Mouse (Mus musculus) forebrain, embryonic 12.5 days (tissue): ENCODE data around the gene Ptprd. TPM values are rescaled to one million over a fixed set of nuclear protein-coding genes. Genes with fewer than 3 reads are reported as not detected.
"Not testable (repeated sequence)": the region's sequence is repeated elsewhere in the genome, so short reads cannot be mapped to it uniquely, and the experiment has no call there.

Source experiments
- ATAC-seq: fragments of 200-750 bp; cut with Nextera tagmentation; 2 replicates; pipeline ENCODE4 v1.8.0; 2017; ENCODE audit warnings: moderate TSS enrichment; ENCODE audit not compliant: low FRiP score
- H3K27ac ChIP-seq: fragments of 300-500 bp; sonication (generic); 2 replicates; pipeline ENCODE4 v1.5.1; 2016; ENCODE audit warnings: mild to moderate bottlenecking
- H3K27me3 ChIP-seq: fragments of 300-500 bp; sonication (generic); 2 replicates; pipeline ENCODE4 v1.6.1; 2016; ENCODE audit warnings: mild to moderate bottlenecking
- H3K36me3 ChIP-seq: fragments of 300-500 bp; sonication (generic); replicated peaks from 2 replicates; pipeline ENCODE4 v1.6.1; 2016; ENCODE audit warnings: mild to moderate bottlenecking
- H3K4me1 ChIP-seq: fragments of 300-500 bp; sonication (generic); 2 replicates; pipeline ENCODE4 v1.6.1; 2016
- H3K4me2 ChIP-seq: fragments of 300-500 bp; sonication (generic); 2 replicates; pipeline ENCODE4 v1.6.1; 2016; ENCODE audit warnings: mild to moderate bottlenecking, moderate library complexity
- H3K4me3 ChIP-seq: fragments of 300-500 bp; sonication (generic); replicated peaks from 2 replicates; pipeline ENCODE4 v1.5.1; 2016; ENCODE audit warnings: mild to moderate bottlenecking
- H3K9ac ChIP-seq: fragments of 300-500 bp; sonication (generic); 2 replicates; pipeline ENCODE4 v1.6.1; 2016; ENCODE audit warnings: mild to moderate bottlenecking
- H3K9me3 ChIP-seq: fragments of 300-500 bp; sonication (generic); 2 replicates; pipeline ENCODE4 v1.6.1; 2016
- WGBS: fragments of 180-500 bp; shearing (Covaris S2); methylation state at CpG from one replicate; pipeline ENCODE4 v1.1.7; 2016; 5-methylcytosine and 5-hydroxymethylcytosine counted together
- polyA plus RNA-seq: library from polyadenylated mRNA; unstranded; fragments of >200 nt; fragmentation: Nextera tagmentation; extraction: Ambion mirVana; gene quantifications from 2 replicates; pipeline ENCODE4 v1.2.1, GENCODE M21; 2016

Ptprd gene
- polyA plus RNA-seq, 1 experiment from 2014 or later: 52.0 TPM

DNA sequence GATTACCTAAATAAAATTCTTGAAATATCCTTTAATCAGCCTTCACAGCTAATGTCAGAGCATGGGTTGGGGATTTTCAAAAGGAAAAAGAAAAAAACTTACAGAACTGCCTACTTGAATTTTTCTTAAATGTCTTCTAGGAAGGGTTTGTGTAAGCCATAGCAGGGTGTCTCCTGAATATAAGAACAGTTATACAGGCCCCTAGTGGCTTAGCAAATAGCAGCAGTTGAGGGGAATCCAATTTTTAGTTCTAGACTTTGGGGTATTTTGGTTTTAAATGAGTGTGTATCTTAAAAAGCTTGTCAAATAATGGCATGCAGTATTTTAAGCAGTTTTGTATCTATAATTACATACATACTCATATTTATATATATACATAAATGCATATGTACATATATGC, 1764.4 kb downstream of the Ptprd start:
- H3K27ac ChIP-seq: no peak overlapping the region
- peaks cover 8% of the 10 kb centered on the region; the same call in 1 of the 2 replicates for H3K4me1 ChIP-seq
- no peaks in the 10 kb centered on the region for H3K9me3 ChIP-seq
- H3K27me3 ChIP-seq: peaks cover 2% of the 10 kb centered on the region; the same call in 1 of the 2 replicates
- no peak overlapping the region for H3K4me2 ChIP-seq
- ATAC-seq: no peak
- no peaks in the 10 kb centered on the region for H3K36me3 ChIP-seq
- no peak overlapping the region for H3K9ac ChIP-seq
- H3K4me3 ChIP-seq: no peak overlapping the region

DNA sequence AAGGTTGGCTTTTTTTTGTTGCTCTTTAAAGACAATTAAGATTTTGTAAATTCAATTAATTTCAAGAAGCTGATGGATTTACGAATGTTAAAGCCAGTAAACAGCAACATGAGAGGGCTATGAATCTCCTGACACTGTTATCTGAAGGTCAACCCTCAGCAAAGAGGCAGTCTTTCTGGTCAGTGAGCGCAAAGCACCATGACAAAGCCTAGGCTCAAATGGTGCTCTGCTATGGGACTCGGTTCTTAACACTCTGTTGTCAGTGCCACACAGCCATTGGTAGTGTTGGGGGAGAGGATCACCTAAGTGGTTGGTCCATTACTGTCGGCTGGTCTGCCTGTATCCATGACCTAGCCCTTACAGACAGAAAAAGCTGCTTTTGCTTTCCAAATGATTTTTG, 1767.0 kb downstream of the Ptprd start:
- Histone ChIP-seq H3K4me3 (no peak overlapping the region), H3K4me2 (no peak overlapping the region), H3K9ac (no peak overlapping the region), H3K36me3 (no peaks in the 10 kb centered on the region), H3K27me3 (no peaks in the 10 kb centered on the region), H3K4me1 (peaks cover 13% of the 10 kb centered on the region; the same call in 1 of the 2 replicates), H3K27ac (no peak overlapping the region), H3K9me3 (no peaks in the 10 kb centered on the region)
- no peak for ATAC-seq
- WGBS: 74% methylated on average over 4 of the region's 4 CpGs

DNA sequence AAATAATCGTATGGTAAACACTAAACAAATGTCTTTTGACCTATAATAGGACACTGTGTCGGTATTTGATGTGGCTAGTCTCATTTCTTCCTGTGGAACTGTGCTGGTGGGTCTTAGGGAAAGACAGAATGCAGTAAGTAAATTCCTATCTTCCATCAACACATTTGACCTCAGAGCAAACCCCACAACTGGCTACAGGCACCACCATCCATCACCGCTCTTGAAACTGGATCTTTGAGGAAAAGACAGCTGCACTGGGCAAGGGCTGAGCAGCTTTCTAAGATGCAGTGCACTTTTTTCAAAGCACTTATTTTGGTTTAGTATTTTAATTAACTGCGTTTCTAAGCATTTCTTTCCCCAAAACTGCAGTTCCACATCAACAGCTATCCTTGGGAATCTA, 1768.2 kb downstream of the Ptprd start:
- Histone ChIP-seq H3K27me3 (no peaks in the 10 kb centered on the region), H3K36me3 (no peaks in the 10 kb centered on the region), H3K27ac (no peak overlapping the region), H3K4me3 (no peak overlapping the region), H3K9me3 (no peaks in the 10 kb centered on the region), H3K9ac (no peak overlapping the region), H3K4me1 (peaks cover 13% of the 10 kb centered on the region; the same call in 1 of the 2 replicates), H3K4me2 (no peak overlapping the region)
- WGBS: 90% methylated on average over 4 of the region's 4 CpGs
- ATAC-seq: no peak

GRCm38 (mm10) chr4:76440791-76441364, 1770.9 kb downstream of the Ptprd start:
- Histone ChIP-seq H3K4me1 (0 out of 2 replicates have a peak, but pooled peaks cover 18% of the 10 kb centered on the region), H3K36me3 (no peaks in the 10 kb centered on the region), H3K27me3 (no peaks in the 10 kb centered on the region), H3K4me2 (no peak overlapping the region), H3K27ac (no peak overlapping the region), H3K9me3 (no peaks in the 10 kb centered on the region), H3K9ac (no peak overlapping the region), H3K4me3 (no peak overlapping the region)
- WGBS: 64% methylated on average over 6 of the region's 6 CpGs
- no peak for ATAC-seq

- Histone ChIP-seq H3K9ac (no peak overlapping the region), H3K4me3 (no peak overlapping the region), H3K9me3 (no peaks in the 10 kb centered on the region), H3K4me1 (0 out of 2 replicates have a peak, but pooled peaks cover 22% of the 10 kb centered on the region), H3K27ac (no peak overlapping the region), H3K36me3 (no peaks in the 10 kb centered on the region), H3K27me3 (no peaks in the 10 kb centered on the region), H3K4me2 (no peak overlapping the region)
- 82% methylated on average over 6 of the region's 6 CpGs for WGBS
- no peak for ATAC-seq
Observed at GRCm38 (mm10) chr4:76438496-76439079, 1773.2 kb downstream of the Ptprd start.

- Histone ChIP-seq H3K4me2 (no peak overlapping the region), H3K4me3 (no peak overlapping the region), H3K27me3 (no peaks in the 10 kb centered on the region), H3K27ac (no peak overlapping the region), H3K9ac (no peak overlapping the region), H3K9me3 (no peaks in the 10 kb centered on the region), H3K4me1 (0 out of 2 replicates have a peak, but pooled peaks cover 22% of the 10 kb centered on the region), H3K36me3 (no peaks in the 10 kb centered on the region)
- WGBS: 78% methylated on average over 4 of the region's 4 CpGs
- no peak for ATAC-seq
Observed at GRCm38 (mm10) chr4:76438068-76438467, 1773.7 kb downstream of the Ptprd start.

- 0 out of 2 replicates have a peak, but pooled peaks cover 20% of the 10 kb centered on the region for H3K4me1 ChIP-seq
- no peaks in the 10 kb centered on the region for H3K27me3 ChIP-seq
- H3K9ac ChIP-seq: no peak overlapping the region
- ATAC-seq: no peak
- H3K4me3 ChIP-seq: no peak overlapping the region
- 55% methylated on average over 5 of the region's 5 CpGs for WGBS
- H3K9me3 ChIP-seq: no peaks in the 10 kb centered on the region
- H3K27ac ChIP-seq: no peak overlapping the region
- H3K36me3 ChIP-seq: no peaks in the 10 kb centered on the region
- H3K4me2 ChIP-seq: no peak overlapping the region
Observed at GRCm38 (mm10) chr4:76435920-76436319, 1775.8 kb downstream of the Ptprd start.

DNA sequence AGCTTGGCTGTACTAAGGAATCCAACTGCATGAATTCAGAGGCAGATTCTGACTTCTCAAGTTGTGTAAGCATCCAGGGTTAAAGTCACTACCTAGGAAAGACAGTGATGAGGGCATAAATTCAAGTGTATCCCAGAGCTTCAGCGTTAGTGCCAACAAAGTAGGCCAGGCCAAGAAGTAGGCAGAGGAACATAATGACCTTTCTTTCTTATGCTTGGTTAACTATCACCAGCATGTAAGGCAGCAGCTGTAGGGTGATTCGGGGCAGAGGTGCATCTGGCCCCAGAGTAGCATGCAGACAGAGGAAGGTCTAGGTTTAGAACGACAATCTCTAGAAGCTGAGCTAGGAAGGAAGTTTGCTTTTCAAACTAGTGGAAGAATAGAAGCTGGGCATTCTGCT, 1782.0 kb downstream of the Ptprd start:
- Histone ChIP-seq H3K36me3 (no peaks in the 10 kb centered on the region), H3K27ac (no peak overlapping the region)
- no peak for ATAC-seq

GRCm38 (mm10) chr4:76427036-76427435, 1784.7 kb downstream of the Ptprd start:
- H3K36me3 ChIP-seq, H3K27me3 ChIP-seq, H3K9me3 ChIP-seq, H3K4me2 ChIP-seq, H3K4me3 ChIP-seq, ATAC-seq, H3K9ac ChIP-seq, H3K4me1 ChIP-seq, H3K27ac ChIP-seq: not testable (repeated sequence)
- WGBS: 89% methylated on average over 3 of the region's 3 CpGs

More for the DNA sequence above, 1782.0 kb downstream of the Ptprd start:
- Histone ChIP-seq H3K4me2 (no peak overlapping the region), H3K27me3 (no peaks in the 10 kb centered on the region), H3K4me3 (no peak overlapping the region), H3K9ac (no peak overlapping the region), H3K9me3 (no peaks in the 10 kb centered on the region), H3K4me1 (0 out of 2 replicates have a peak, but pooled peaks cover 5% of the 10 kb centered on the region)
- 66% methylated on average over 3 of the region's 3 CpGs for WGBS

GRCm38 (mm10) chr4:76425230-76425575, 1786.6 kb downstream of the Ptprd start:
- Histone ChIP-seq H3K27ac (no peak overlapping the region), H3K4me3 (no peak overlapping the region), H3K9ac (no peak overlapping the region), H3K9me3 (no peaks in the 10 kb centered on the region), H3K4me2 (no peak overlapping the region), H3K27me3 (no peaks in the 10 kb centered on the region), H3K36me3 (no peaks in the 10 kb centered on the region), H3K4me1 (0 out of 2 replicates have a peak, but pooled peaks cover 5% of the 10 kb centered on the region)
- ATAC-seq: no peak
- 96% methylated on average over 2 of the region's 2 CpGs for WGBS

GRCm38 (mm10) chr4:76424324-76425229, 1787.2 kb downstream of the Ptprd start:
- Histone ChIP-seq H3K9ac (no peak overlapping the region), H3K4me3 (no peak overlapping the region), H3K4me1 (no peaks in the 10 kb centered on the region), H3K27ac (no peak overlapping the region), H3K27me3 (no peaks in the 10 kb centered on the region), H3K4me2 (no peak overlapping the region), H3K36me3 (no peaks in the 10 kb centered on the region), H3K9me3 (no peaks in the 10 kb centered on the region)
- no peak for ATAC-seq
- WGBS: 85% methylated on average over 9 of the region's 9 CpGs

DNA sequence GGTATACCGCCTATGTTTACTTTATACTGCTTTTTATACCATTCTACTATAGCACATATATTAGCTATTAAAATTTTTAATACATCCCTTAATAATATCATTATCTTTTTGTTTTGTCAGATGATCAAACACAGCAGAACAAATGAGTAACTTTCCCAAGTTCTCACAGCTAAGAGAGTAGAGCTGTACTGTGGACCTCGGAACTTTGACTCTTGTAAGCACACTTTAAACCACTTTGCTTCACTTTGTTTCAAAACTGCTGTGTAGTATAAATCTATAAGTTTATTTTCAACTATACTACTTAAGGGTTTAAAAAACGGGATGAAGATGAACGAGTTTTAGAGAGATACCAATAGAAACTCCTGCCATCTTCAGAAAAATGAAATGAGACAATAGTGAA, 1789.6 kb downstream of the Ptprd start:
- no peaks in the 10 kb centered on the region for H3K27me3 ChIP-seq
- 93% methylated on average over 4 of the region's 4 CpGs for WGBS
- H3K4me2 ChIP-seq: no peak overlapping the region
- H3K9me3 ChIP-seq: no peaks in the 10 kb centered on the region
- H3K4me3 ChIP-seq: no peak overlapping the region
- no peak for ATAC-seq
- no peak overlapping the region for H3K9ac ChIP-seq
- H3K27ac ChIP-seq: no peak overlapping the region
- H3K36me3 ChIP-seq: no peaks in the 10 kb centered on the region
- no peaks in the 10 kb centered on the region for H3K4me1 ChIP-seq
